Mouse (Mus musculus): ENCODE data around the gene Gm11568. TPM values are rescaled to one million over a fixed set of nuclear protein-coding genes. Genes with fewer than 3 reads are reported as not detected.
"Not testable (repeated sequence)": the region's sequence is repeated elsewhere in the genome, so short reads cannot be mapped to it uniquely, and the experiment has no call there.

Gm11568 gene
- polyA plus RNA-seq (2012; rRNA removed): not detected in 2 replicates

- H3K4me3 ChIP-seq (ENCODE audit: insufficient read depth, low read length): no peak within 1 kb of the TSS
- no peak within 1 kb of the TSS for H3K27ac ChIP-seq (ENCODE audit: insufficient read depth, low read length)
- H3K4me1 ChIP-seq (ENCODE audit: control insufficient read depth, insufficient read depth, low read length): peaks cover 2% of the 10 kb centered on the region; the same call in 1 of the 2 replicates
- TF ChIP-seq POLR2A (IDR thresholded peaks at IDR 0.05; ENCODE audit: extremely low read depth, insufficient read depth, low read length) (no peak), CTCF (IDR thresholded peaks at IDR 0.05; ENCODE audit: extremely low read depth, insufficient read depth, low read length) (no peak)
Measured at GRCm38 (mm10) chr11:99857617-99858016, at the start of gene Gm11568. Gm11568 (plus strand) TSS chr11:99857917.

GRCm38 (mm10) chr11:99809792-99810191 is 47.9 kb upstream of the Gm11568 start, which contains the start of gene Krtap4-13:
Krtap4-13 (minus strand) TSS chr11:99809892.
- not testable (repeated sequence) for H3K4me1 ChIP-seq (ENCODE audit: control insufficient read depth, insufficient read depth, low read length); H3K27ac ChIP-seq (ENCODE audit: insufficient read depth, low read length); H3K4me3 ChIP-seq (ENCODE audit: insufficient read depth, low read length)

GRCm38 (mm10) chr11:99815566-99815965 is 42.2 kb upstream of the Gm11568 start, which contains the start of gene Gm11564:
Gm11564 (minus strand) TSS chr11:99815666.
- H3K4me1 ChIP-seq (ENCODE audit: control insufficient read depth, insufficient read depth, low read length); H3K27ac ChIP-seq (ENCODE audit: insufficient read depth, low read length); H3K4me3 ChIP-seq (ENCODE audit: insufficient read depth, low read length): not testable (repeated sequence)

GRCm38 (mm10) chr11:99837966-99838365 is 19.8 kb upstream of the Gm11568 start, which contains the start of gene 2300003K06Rik:
2300003K06Rik (minus strand) TSS chr11:99838066.
- no peak within 1 kb of the TSS for H3K27ac ChIP-seq (ENCODE audit: insufficient read depth, low read length)
- no peaks in the 10 kb centered on the region for H3K4me1 ChIP-seq (ENCODE audit: control insufficient read depth, insufficient read depth, low read length)
- TF ChIP-seq POLR2A (IDR thresholded peaks at IDR 0.05; ENCODE audit: extremely low read depth, insufficient read depth, low read length) (no peak), CTCF (IDR thresholded peaks at IDR 0.05; ENCODE audit: extremely low read depth, insufficient read depth, low read length) (no peak)
- H3K4me3 ChIP-seq (ENCODE audit: insufficient read depth, low read length): no peak within 1 kb of the TSS

- TF ChIP-seq CTCF (IDR thresholded peaks at IDR 0.05; ENCODE audit: extremely low read depth, insufficient read depth, low read length): no peak
- no peak for TF ChIP-seq POLR2A (IDR thresholded peaks at IDR 0.05; ENCODE audit: extremely low read depth, insufficient read depth, low read length)
- no peak overlapping the region for H3K27ac ChIP-seq (ENCODE audit: insufficient read depth, low read length)
- no peak overlapping the region for H3K4me3 ChIP-seq (ENCODE audit: insufficient read depth, low read length)
- H3K4me1 ChIP-seq (ENCODE audit: control insufficient read depth, insufficient read depth, low read length): no peaks in the 10 kb centered on the region
Measured at GRCm38 (mm10) chr11:99842185-99842584, 15.5 kb upstream of the Gm11568 start.

GRCm38 (mm10) chr11:99846746-99847145 is 11.0 kb upstream of the Gm11568 start:
- H3K4me1 ChIP-seq (ENCODE audit: control insufficient read depth, insufficient read depth, low read length): no peaks in the 10 kb centered on the region
- no peak overlapping the region for H3K27ac ChIP-seq (ENCODE audit: insufficient read depth, low read length)
- no peak overlapping the region for H3K4me3 ChIP-seq (ENCODE audit: insufficient read depth, low read length)
- TF ChIP-seq CTCF (IDR thresholded peaks at IDR 0.05; ENCODE audit: extremely low read depth, insufficient read depth, low read length) (no peak), POLR2A (IDR thresholded peaks at IDR 0.05; ENCODE audit: extremely low read depth, insufficient read depth, low read length) (no peak)

GRCm38 (mm10) chr11:99851508-99851907 is 6.2 kb upstream of the Gm11568 start, which contains the start of gene Krtap4-16:
Krtap4-16 (minus strand) TSS chr11:99851608.
- TF ChIP-seq POLR2A (IDR thresholded peaks at IDR 0.05; ENCODE audit: extremely low read depth, insufficient read depth, low read length) (no peak), CTCF (IDR thresholded peaks at IDR 0.05; ENCODE audit: extremely low read depth, insufficient read depth, low read length) (no peak)
- H3K27ac ChIP-seq (ENCODE audit: insufficient read depth, low read length): no peak within 1 kb of the TSS
- no peaks in the 10 kb centered on the region for H3K4me1 ChIP-seq (ENCODE audit: control insufficient read depth, insufficient read depth, low read length)
- no peak within 1 kb of the TSS for H3K4me3 ChIP-seq (ENCODE audit: insufficient read depth, low read length)

GRCm38 (mm10) chr11:99854121-99854520 is 3.6 kb upstream of the Gm11568 start:
- TF ChIP-seq POLR2A (IDR thresholded peaks at IDR 0.05; ENCODE audit: extremely low read depth, insufficient read depth, low read length) (no peak), CTCF (IDR thresholded peaks at IDR 0.05; ENCODE audit: extremely low read depth, insufficient read depth, low read length) (no peak)
- H3K4me3 ChIP-seq (ENCODE audit: insufficient read depth, low read length): no peak overlapping the region
- H3K4me1 ChIP-seq (ENCODE audit: control insufficient read depth, insufficient read depth, low read length): peaks cover 2% of the 10 kb centered on the region; the same call in 1 of the 2 replicates
- H3K27ac ChIP-seq (ENCODE audit: insufficient read depth, low read length): no peak overlapping the region

- Histone ChIP-seq H3K4me3 (ENCODE audit: insufficient read depth, low read length) (no peak overlapping the region), H3K27ac (ENCODE audit: insufficient read depth, low read length) (no peak overlapping the region), H3K4me1 (ENCODE audit: control insufficient read depth, insufficient read depth, low read length) (peaks cover 2% of the 10 kb centered on the region; the same call in 1 of the 2 replicates)
- TF ChIP-seq POLR2A (IDR thresholded peaks at IDR 0.05; ENCODE audit: extremely low read depth, insufficient read depth, low read length): no peak
- no peak for TF ChIP-seq CTCF (IDR thresholded peaks at IDR 0.05; ENCODE audit: extremely low read depth, insufficient read depth, low read length)
Measured at GRCm38 (mm10) chr11:99858761-99859160, 1.0 kb downstream of the Gm11568 start.

- H3K4me3 ChIP-seq (ENCODE audit: insufficient read depth, low read length); H3K27ac ChIP-seq (ENCODE audit: insufficient read depth, low read length); H3K4me1 ChIP-seq (ENCODE audit: control insufficient read depth, insufficient read depth, low read length): not testable (repeated sequence)
Measured at GRCm38 (mm10) chr11:99864176-99864575, 6.5 kb downstream of the Gm11568 start, which contains the start of gene Gm11559. Gm11559 (plus strand) TSS chr11:99864476.

GRCm38 (mm10) chr11:99873089-99873488 is 15.4 kb downstream of the Gm11568 start, which contains the start of gene Krtap9-1:
Krtap9-1 (plus strand) TSS chr11:99873389.
- H3K27ac ChIP-seq (ENCODE audit: insufficient read depth, low read length); H3K4me1 ChIP-seq (ENCODE audit: control insufficient read depth, insufficient read depth, low read length); H3K4me3 ChIP-seq (ENCODE audit: insufficient read depth, low read length): not testable (repeated sequence)

GRCm38 (mm10) chr11:99878887-99879286 is 21.2 kb downstream of the Gm11568 start, which contains the start of gene Gm11567:
Gm11567 (plus strand) TSS chr11:99879187.
- H3K4me3 ChIP-seq (ENCODE audit: insufficient read depth, low read length); H3K4me1 ChIP-seq (ENCODE audit: control insufficient read depth, insufficient read depth, low read length): not testable (repeated sequence)

More at GRCm38 (mm10) chr11:99878887-99879286, 21.2 kb downstream of the Gm11568 start, which contains the start of gene Gm11567:
- H3K27ac ChIP-seq (ENCODE audit: insufficient read depth, low read length): not testable (repeated sequence)
